Mouse (Mus musculus) G1E (cell line): ENCODE measurements around the gene Pfpl.

Source experiments
- CTCF ChIP-seq: IDR thresholded peaks from 2 replicates; pipeline ENCODE4 v1.5.1; 2012; ENCODE audit warnings: low read depth, low read length, inconsistent platforms, mixed read lengths
- GATA1 ChIP-seq: IDR thresholded peaks from 2 replicates; pipeline ENCODE4 v1.6.1; 2012; ENCODE audit warnings: borderline replicate concordance, low read length, inconsistent platforms, mixed read lengths

DNA sequence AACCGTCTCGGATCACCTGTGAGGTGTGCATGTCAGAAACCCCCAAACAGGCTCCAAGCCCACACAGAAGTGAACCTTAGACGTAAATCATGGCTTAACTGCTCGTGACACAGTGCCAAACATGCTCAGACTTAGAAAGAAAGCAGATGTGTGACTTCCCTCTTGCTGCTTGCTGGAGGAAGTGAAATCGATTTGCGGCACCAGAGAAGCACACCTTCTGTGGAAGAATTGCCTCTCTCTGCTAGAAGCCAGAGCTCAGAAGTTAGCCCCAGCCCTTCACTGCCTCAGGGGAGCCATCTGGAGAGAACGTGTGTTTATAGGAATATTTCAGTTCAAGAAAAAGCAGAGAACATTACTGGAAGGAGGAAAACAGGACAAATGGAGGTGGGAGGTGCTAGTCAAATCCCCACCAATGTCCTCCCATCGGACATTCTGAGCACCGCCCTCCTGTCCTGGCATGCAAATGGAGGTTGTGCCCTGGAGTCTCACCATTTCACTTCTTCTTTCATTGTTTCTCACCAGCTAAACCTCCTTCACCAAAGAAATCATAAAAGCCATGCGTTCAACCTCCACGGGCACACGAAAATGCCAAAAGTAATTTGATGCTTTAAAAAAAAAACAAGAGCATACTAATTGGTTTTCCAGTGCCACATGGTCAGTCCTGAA, 29.8 kb downstream of the Pfpl start:
- TF ChIP-seq CTCF, result no peak
- no peak for TF ChIP-seq GATA1
